Comparison of ENCODE assay signal across 12 mouse cellular contexts in the genomic region with DNA sequence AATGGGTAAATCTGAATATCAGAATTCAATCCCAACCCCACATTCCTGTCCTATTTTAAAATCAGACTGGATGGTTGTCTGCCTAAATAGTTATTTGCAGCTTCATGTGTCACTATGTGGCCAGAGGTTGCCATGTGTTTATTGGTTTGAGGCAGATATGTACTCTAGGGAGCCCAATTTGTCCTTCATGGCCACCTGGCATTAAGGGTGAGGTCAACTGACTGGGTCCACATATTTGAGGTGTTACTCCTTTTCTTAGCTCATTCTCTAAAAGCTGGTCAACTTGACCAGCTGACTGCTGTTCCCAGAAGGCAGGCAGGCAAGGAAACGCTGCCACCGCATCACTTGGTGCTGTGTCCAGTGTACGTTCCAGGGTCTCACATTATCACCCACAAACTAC. TPM values are rescaled to one million over a fixed set of nuclear protein-coding genes. Genes with fewer than 3 reads are reported as not detected.
DNase-seq lines count a peak whose midpoint lies in the region; ATAC-seq and TF ChIP-seq lines count a peak whose summit lies in the region.
"Had no signal": no experiment of that assay in that cellular context is flagged by ENCODE, and none has a peak within 500 bp of the region (broad histone marks: within the 10 kb centered on the region; RNA-seq: fewer than 3 reads in every experiment).

No protein-coding gene starts in this region.

- H3K27ac ChIP-seq in heart, embryonic 16.5 days (ENCODE audit: low read length), result peak overlapping the region; percentile 35; the same call in 1 of the 2 replicates
- no peak overlapping the region for H3K27ac ChIP-seq in limb, embryonic 10.5 days
- H3K27ac ChIP-seq: forebrain, embryonic 12.5 days; midbrain, embryonic 12.5 days had no signal

- peaks cover 55% of the 10 kb centered on the region for H3K79me2 ChIP-seq in C2C12 (ENCODE audit: control insufficient read depth, insufficient read depth)

- H3K9ac ChIP-seq in heart, embryonic 16.5 days (ENCODE audit: low read length), result peak overlapping the region; percentile 11; the same call in 1 of the 2 replicates
- H3K9ac ChIP-seq: forebrain, embryonic 12.5 days had no signal

- H3K4me2 ChIP-seq in heart, embryonic 16.5 days (ENCODE audit: low read depth, low read length), result no peak overlapping the region

- H3ac ChIP-seq in C2C12 (ENCODE audit: control insufficient read depth, insufficient read length, low read depth), result peak overlapping the region; percentile 69

- 72% methylated on average over 3 of the region's 3 CpGs for WGBS in heart, embryonic 16.5 days
- WGBS in limb, embryonic 10.5 days, result 87% methylated on average over 3 of the region's 3 CpGs

- peaks cover 46% of the 10 kb centered on the region for H3K79me3 ChIP-seq in C2C12 (ENCODE audit: low read depth)

- H3K4me3 ChIP-seq in heart, embryonic 16.5 days (ENCODE audit: low read length), result no peak overlapping the region
- H3K4me3 ChIP-seq in C2C12 (ENCODE audit: insufficient read depth, poor library complexity, severe bottlenecking), result peak overlapping the region; percentile 100
- peak overlapping the region; percentile 85 for H3K4me3 ChIP-seq in limb, embryonic 10.5 days
- H3K4me3 ChIP-seq: forebrain, embryonic 12.5 days had no signal

- no peak for ATAC-seq in heart, embryonic 16.5 days (replicated peaks; ENCODE audit: extremely low read depth, insufficient read depth, low FRiP score)

- no peaks in the 10 kb centered on the region for H3K27me3 ChIP-seq in heart, embryonic 16.5 days (ENCODE audit: control insufficient read depth, insufficient read depth, low read length)
- no peaks in the 10 kb centered on the region for H3K27me3 ChIP-seq in C2C12 (ENCODE audit: control insufficient read depth, insufficient read depth, insufficient read length)
- no peaks in the 10 kb centered on the region for H3K27me3 ChIP-seq in limb, embryonic 10.5 days (ENCODE audit: low read depth, poor library complexity, severe bottlenecking)
- H3K27me3 ChIP-seq: forebrain, embryonic 12.5 days; midbrain, embryonic 12.5 days had no signal

- no peak for TF ChIP-seq CTCF in C2C12 (IDR thresholded peaks at IDR 0.05; ENCODE audit: control insufficient read depth, insufficient read depth, insufficient read length)

- H3K4me1 ChIP-seq in heart, embryonic 16.5 days (ENCODE audit: control insufficient read depth, insufficient read depth, low read length), result peaks cover 43% of the 10 kb centered on the region
- H3K4me1 ChIP-seq in limb, embryonic 10.5 days, result peaks cover 37% of the 10 kb centered on the region

- H3K36me3 ChIP-seq in heart, embryonic 16.5 days (ENCODE audit: control insufficient read depth, insufficient read depth), result peaks cover 51% of the 10 kb centered on the region
- peaks cover 63% of the 10 kb centered on the region for H3K36me3 ChIP-seq in C2C12 (ENCODE audit: control insufficient read depth, insufficient read depth)
- peaks cover 62% of the 10 kb centered on the region for H3K36me3 ChIP-seq in limb, embryonic 10.5 days

- H3K9me3 ChIP-seq in heart, embryonic 16.5 days (replicated peaks; ENCODE audit: control insufficient read depth, low read length), result no peaks in the 10 kb centered on the region
- no peaks in the 10 kb centered on the region for H3K9me3 ChIP-seq in limb, embryonic 10.5 days (replicated peaks)
- H3K9me3 ChIP-seq: forebrain, embryonic 12.5 days; midbrain, embryonic 12.5 days had no signal

- no peak for DNase-seq in heart, adult 8-10 months (ENCODE audit: low spot score)
- DNase-seq in MN1 (ENCODE audit: low spot score), result peak; percentile 47
- no peak for DNase-seq in limb, embryonic 10.5 days (ENCODE audit: low spot score)
- DNase-seq in thymus, adult 18-20 months, result no peak
- no peak for DNase-seq in right cerebral cortex, postnatal 4 days
- DNase-seq in layer of hippocampus, adult 8-10 months (ENCODE audit: low spot score in 2 of 2), result no peak
- DNase-seq: kidney, adult 18-20 months; thymus, postnatal 36 days had no signal

TF ChIP-seq in C2C12, 6 proteins besides CTCF, POLR2A, EP300 and RAD21:
- TF ChIP-seq USF1 (IDR thresholded peaks at IDR 0.05; ENCODE audit: low read depth) (no peak), CEBPB (IDR thresholded peaks at IDR 0.05; ENCODE audit: low read depth) (no peak), MAX (IDR thresholded peaks at IDR 0.05) (no peak), MYOD1 (IDR thresholded peaks at IDR 0.05; ENCODE audit: control insufficient read depth, insufficient read length, low read depth) (no peak), MYOG (IDR thresholded peaks at IDR 0.05; ENCODE audit: control insufficient read depth, extremely low read depth, insufficient read length) (no peak)

RNA-seq across cellular contexts. Expression of gene Syngr1, which starts 11.2 kb away (rescaled TPM):
- 55.4 and 61.2 TPM in 2 replicates for polyA plus RNA-seq in heart, embryonic 16.5 days (2015; fragmentation: Nextera tagmentation; extraction: Ambion mirVana)
- total RNA-seq in heart, adult 8-10 months (2022), result 100 to 1,000 TPM in 2 of 4 experiments, 10 to 100 TPM in 2; 91.7 to 111 (median 98.9) TPM
- polyA plus RNA-seq in C2C12 (2012; fragmentation: generic; extraction: Trizol), result 7.9 TPM
- 1.4 and 3.2 TPM in 2 replicates for polyA plus RNA-seq in limb, embryonic 10.5 days (2016; fragmentation: Nextera tagmentation; extraction: Ambion mirVana)
- 100 to 1,000 TPM; 383 to 406 (median 399) TPM for total RNA-seq in layer of hippocampus, adult 8-10 months (2022)

RNA-seq across cellular contexts. Expression of gene Rpl3, which starts 11.7 kb away (rescaled TPM):
- polyA plus RNA-seq in heart, embryonic 16.5 days (2015; fragmentation: Nextera tagmentation; extraction: Ambion mirVana), result 606 and 610 TPM in 2 replicates
- 100 to 1,000 TPM; 125 to 157 (median 135) TPM for total RNA-seq in heart, adult 8-10 months (2022)
- 1,181 TPM for polyA plus RNA-seq in C2C12 (2012; fragmentation: generic; extraction: Trizol)
- 1,077 and 1,189 TPM in 2 replicates for polyA plus RNA-seq in limb, embryonic 10.5 days (2016; fragmentation: Nextera tagmentation; extraction: Ambion mirVana)
- total RNA-seq in layer of hippocampus, adult 8-10 months (2022), result 100 to 1,000 TPM; 431 to 611 (median 527) TPM

RNA-seq across cellular contexts. Expression of gene Tab1, which starts 53.0 kb away (rescaled TPM):
- polyA plus RNA-seq in heart, embryonic 16.5 days (2015; fragmentation: Nextera tagmentation; extraction: Ambion mirVana), result 29.9 and 33.4 TPM in 2 replicates
- total RNA-seq in heart, adult 8-10 months (2022), result 10 to 100 TPM; 17.7 to 24.7 (median 23.3) TPM
- 30.2 TPM for polyA plus RNA-seq in C2C12 (2012; fragmentation: generic; extraction: Trizol)
- 41.8 and 52.4 TPM in 2 replicates for polyA plus RNA-seq in limb, embryonic 10.5 days (2016; fragmentation: Nextera tagmentation; extraction: Ambion mirVana)
- total RNA-seq in layer of hippocampus, adult 8-10 months (2022), result 10 to 100 TPM; 27.3 to 29.5 (median 29.0) TPM
